Mouse (Mus musculus) heart, adult 2 months (tissue): ENCODE results near the gene Tbccd1.

Experiments used
- CTCF ChIP-seq: fragments of 200-600 bp; IDR thresholded peaks from 2 replicates; pipeline ENCODE4 v1.8.1; 2022; ENCODE audit warnings: antibody characterized with exemption, mild to moderate bottlenecking, moderate library complexity
- POLR2A ChIP-seq: fragments of 200-500 bp; IDR thresholded peaks from 2 replicates; pipeline ENCODE4 v1.6.1; 2011; ENCODE audit warnings: mild to moderate bottlenecking, low read depth, low read length, control low read depth; ENCODE audit not compliant: insufficient read depth

DNA sequence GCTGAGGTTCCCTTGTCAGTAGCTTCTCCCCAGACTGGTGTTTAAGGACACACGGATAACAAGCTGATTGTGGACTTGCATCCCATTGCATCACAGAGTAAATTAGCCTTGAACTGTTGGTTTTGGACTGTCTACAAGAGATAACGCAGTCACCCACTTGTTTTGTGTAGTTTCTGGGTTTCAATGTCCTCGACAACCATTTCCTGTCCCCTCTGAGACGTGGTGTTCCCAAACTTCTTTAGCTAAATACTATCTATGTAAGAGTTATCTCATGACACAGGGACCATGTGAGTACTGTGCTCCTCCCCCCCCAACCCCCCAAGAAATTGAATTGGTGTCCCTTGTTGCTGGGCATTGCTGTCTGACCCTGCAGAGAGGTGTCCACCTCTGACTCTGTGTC lies 24.0 kb upstream of the Tbccd1 start:
- TF ChIP-seq CTCF (no peak), POLR2A (no peak)
